Mouse (Mus musculus): ENCODE measurements around the gene Ap3s2.

DNA sequence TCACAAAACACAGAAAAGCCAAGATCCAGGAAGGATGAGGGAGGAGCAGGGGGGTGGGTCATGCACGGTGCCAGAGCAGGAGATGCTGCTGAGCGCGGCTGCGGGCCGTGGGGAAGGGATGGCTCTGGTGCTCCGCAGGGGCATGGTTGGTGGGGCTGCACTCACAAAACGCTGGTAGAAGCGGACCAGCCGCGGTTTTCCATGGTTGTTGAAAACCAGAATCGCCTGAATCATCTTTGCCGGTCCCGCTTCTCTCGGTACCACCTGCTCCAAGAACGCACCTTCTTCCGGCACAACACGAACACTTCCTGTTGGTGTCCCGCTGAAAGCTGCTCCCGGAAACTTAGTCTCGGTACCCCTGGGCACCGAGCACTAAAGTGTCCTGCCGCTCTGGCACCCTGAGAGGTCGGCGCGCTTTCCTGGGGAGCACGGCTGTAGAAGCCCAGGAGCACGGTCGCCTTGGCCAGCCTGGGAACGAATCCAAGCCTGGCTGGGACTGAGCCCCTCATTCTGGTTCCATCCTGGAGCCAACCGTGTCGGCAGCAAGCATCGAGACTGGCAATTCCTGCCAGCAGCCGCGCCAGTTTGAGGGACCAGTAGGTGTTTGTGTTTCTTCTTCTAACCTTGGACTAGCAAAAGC, at the start of gene Ap3s2:
- no peak for TF ChIP-seq ZC3H11A (IDR thresholded peaks at IDR 0.05; ENCODE audit: borderline replicate concordance, low read depth, low read length)
- TF ChIP-seq CHD2 (IDR thresholded peaks at IDR 0.05; ENCODE audit: low read depth, low read length), result no peak
- no peak for TF ChIP-seq MAFK (IDR thresholded peaks at IDR 0.05; ENCODE audit: insufficient read depth, low read depth, low read length)
- TF ChIP-seq ZNF384 (IDR thresholded peaks at IDR 0.05; ENCODE audit: low read depth, low read length), result no peak
- TF ChIP-seq HCFC1 (IDR thresholded peaks at IDR 0.05; ENCODE audit: borderline replicate concordance, insufficient read depth, low read length), result peak; percentile 87
